Mouse (Mus musculus): Measurements from ENCODE around the gene Gria3.

Gene Gria3

GRCm38 (mm10) chrX:41400058-41400904 lies at the start of gene Gria3:
Gria3 (plus strand) TSS chrX:41400854.
- DNase-seq (ENCODE audit: low spot score), result no peak

GRCm38 (mm10) chrX:41387086-41387485 lies 13.6 kb upstream of the Gria3 start:
- DNase-seq (ENCODE audit: low spot score), result no peak

DNA sequence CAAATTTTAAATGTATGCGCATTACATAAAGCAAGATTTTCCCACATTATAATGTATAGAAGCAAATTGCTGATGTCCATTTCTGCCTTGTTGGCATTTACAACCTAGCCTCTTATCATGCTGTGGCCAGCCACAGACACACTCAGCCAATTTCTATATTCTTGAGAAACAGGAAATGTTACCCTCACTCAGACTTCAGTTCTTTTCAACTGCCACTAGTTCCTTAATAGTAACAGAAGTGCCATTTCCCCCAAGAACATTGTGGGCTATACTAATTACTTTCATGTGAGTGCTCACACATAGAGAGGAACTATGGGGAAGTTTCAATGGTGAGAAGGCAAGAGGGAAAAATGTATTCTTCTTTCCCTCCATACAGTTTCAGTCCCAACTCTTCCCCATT lies 11.6 kb upstream of the Gria3 start:
- DNase-seq (ENCODE audit: low spot score), result no peak

DNA sequence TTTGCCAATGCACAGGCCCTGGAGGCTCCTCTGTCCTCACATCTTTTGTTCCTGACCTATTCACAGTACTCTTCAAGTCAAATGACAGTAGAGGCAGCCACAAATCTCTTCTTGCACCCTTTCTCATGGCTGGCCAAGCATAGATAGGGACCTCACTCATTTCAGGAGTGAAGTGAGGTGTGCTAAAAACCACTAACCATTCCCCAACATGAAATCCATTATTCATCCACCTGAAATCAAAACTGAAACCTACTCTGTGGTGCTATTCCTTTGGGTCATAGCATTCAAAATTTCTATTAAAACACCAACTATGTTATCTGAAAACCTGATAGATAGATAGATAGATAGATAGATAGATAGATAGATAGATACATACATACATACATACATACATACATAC lies 2.2 kb upstream of the Gria3 start:
- DNase-seq (ENCODE audit: low spot score), result no peak

DNA sequence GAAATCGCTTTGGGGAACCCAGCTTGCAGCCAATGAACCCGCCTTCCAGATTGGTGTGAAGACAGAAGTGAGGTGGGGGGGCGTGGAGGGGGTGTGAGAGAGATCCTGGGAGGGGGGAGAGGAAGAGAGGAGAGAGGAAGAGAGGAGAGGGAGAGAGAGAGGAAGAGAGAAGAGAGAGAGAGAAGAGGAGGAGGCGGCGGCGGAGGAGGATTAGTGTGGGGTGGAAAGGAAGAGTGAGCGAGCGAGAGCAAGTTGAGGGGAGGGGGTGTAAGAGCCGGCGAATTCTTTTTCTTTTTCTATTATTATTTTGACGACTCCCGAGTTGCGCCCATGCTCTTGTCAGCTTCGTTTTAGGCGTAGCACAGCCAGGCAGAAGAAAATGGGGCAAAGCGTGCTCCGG lies 532 bp downstream of the Gria3 start:
- no peak for DNase-seq (ENCODE audit: low spot score)

DNA sequence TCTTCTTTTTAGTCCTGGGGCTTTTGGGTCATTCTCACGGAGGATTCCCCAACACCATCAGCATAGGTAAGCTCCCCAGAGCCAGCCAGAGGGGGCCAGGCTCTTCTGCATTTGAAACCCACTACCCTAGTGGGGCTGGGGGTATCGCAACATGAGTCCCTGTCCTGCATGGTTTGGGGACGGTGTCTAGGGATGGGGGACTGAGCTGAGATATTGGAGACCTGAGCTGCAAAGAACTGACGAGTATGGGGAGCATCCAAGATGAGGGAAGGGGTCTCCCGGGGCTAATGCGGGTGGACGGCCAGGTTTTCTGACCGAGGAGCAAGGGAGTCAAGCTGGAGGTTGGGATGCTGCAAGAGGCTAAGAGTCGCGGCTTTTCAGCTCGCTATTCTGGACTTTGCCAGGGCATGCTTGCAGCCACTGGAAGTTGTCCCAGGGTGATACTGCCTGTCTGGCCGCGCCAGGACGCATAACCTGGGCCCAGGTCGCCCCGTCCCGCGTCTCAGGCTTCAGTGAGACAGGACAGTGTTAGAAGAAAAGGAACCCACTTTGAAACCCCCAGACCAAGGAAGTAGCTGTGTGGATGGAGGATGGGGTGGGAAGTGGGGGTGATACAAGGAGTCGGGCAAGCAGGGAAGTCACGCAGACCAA lies 1.1 kb downstream of the Gria3 start:
- no peak for DNase-seq (ENCODE audit: low spot score)

GRCm38 (mm10) chrX:41402656-41403055 lies 2.0 kb downstream of the Gria3 start:
- no peak for DNase-seq (ENCODE audit: low spot score)

- DNase-seq (ENCODE audit: low spot score), result no peak
These were observed 5.6 kb downstream of the Gria3 start for GRCm38 (mm10) chrX:41406288-41406687.

DNA sequence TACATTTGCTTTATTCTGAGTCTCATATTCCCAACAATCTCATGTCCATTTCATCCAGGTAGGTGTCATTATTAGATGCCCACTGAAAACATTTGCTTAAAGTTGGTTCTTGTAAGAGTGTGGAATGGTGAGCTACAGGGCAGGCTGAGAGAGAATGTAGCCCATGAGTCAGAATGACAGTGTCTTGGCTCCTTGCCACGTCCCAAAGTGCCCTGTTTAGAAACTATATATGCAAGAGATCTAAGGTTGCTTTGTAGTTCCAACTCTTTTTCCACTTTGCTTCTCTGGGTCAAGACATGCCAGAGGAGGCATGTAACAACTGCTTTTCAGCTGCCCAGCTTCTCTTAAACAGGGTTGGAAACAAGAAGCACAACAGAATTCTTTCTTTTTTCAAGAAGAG lies 9.1 kb downstream of the Gria3 start:
- no peak for DNase-seq (ENCODE audit: low spot score)

GRCm38 (mm10) chrX:41425651-41426050 lies 25.0 kb downstream of the Gria3 start:
- no peak for DNase-seq (ENCODE audit: low spot score)

GRCm38 (mm10) chrX:41428011-41428410 lies 27.4 kb downstream of the Gria3 start:
- no peak for DNase-seq (ENCODE audit: low spot score)

GRCm38 (mm10) chrX:41435541-41435940 lies 34.9 kb downstream of the Gria3 start:
- no peak for DNase-seq (ENCODE audit: low spot score)

GRCm38 (mm10) chrX:41438841-41439240 lies 38.2 kb downstream of the Gria3 start:
- DNase-seq (ENCODE audit: low spot score), result no peak

DNA sequence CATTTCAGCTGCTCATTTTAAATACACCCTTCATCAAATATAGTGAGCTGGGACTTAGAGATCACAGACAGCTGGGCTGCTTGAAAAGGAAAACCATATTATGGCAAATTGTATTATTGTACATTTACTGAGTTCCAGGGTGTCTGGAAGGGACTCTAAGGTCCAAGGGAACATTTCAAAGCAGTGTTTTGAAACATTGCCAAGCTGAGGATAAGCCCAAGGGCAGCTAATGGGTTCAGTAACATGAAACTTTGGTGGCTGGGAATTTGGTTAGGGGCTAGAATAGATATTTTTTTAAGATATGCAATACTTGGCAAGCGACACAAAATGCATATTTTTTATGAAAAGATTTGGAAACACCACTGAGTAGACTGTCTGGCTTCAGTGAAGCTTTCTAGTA lies 48.2 kb downstream of the Gria3 start:
- DNase-seq (ENCODE audit: low spot score), result no peak

DNA sequence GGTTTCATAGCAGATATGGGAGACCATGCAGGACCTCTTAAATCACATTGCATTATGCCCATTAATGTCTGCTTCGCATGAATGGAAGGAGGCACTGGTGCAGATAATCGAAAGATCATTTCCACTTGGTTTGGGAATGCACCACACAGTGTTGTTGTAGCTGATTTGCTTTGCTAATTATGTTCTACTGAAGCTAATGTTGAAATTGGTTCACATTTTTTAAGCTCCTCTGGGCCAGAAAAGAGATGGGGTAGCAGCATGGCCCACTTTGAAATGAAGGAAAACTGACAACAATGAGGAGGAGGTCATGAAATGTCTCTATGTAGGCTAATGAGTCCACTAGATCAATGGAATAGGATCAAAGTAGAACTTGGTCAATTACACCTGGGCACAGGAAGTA lies 76.8 kb downstream of the Gria3 start:
- no peak for DNase-seq (ENCODE audit: low spot score)

GRCm38 (mm10) chrX:41496528-41496927 lies 95.9 kb downstream of the Gria3 start:
- no peak for DNase-seq (ENCODE audit: low spot score)

GRCm38 (mm10) chrX:41505371-41505770 lies 104.7 kb downstream of the Gria3 start:
- no peak for DNase-seq (ENCODE audit: low spot score)

DNA sequence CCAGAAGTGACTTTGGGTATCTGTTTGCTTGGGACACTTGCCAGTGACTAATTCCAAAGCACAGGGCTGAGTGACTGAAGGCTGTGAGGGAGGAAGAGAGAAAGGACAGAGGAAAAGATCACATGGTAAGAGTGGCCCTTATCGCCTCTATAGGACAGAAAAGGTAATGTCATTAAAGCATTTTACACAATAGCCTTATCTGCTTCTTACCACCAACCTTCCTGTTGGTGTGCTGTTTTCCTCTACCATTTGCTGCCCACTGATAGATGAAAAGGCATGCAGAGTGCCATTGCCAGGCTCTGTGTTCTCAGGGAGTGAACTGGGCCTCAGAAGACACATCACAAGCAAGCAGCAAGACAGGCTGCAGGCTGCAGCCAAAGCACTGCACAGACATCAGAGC lies 107.3 kb downstream of the Gria3 start:
- no peak for DNase-seq (ENCODE audit: low spot score)

GRCm38 (mm10) chrX:41514982-41515381 lies 114.3 kb downstream of the Gria3 start:
- DNase-seq (ENCODE audit: low spot score), result no peak

DNA sequence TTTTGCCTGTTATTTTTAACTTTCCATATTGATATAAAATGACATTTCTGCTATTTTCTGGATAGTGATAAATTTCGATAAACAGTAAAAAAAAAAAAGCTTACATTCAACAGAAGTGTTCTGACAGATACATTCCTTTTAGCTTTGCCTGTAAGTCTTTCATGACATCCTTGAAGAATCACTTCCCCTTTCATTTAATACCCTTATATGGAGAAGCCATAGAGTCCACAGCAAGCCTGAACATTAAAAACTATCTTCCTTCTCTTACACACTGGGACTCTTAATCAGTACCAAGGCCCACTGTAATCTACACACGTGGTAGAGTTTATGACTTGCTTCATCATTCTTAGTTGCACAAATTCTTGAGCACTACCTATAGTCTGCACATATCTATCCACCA lies 131.9 kb downstream of the Gria3 start:
- DNase-seq (ENCODE audit: low spot score), result no peak

- no peak for DNase-seq (ENCODE audit: low spot score)
These were observed 135.2 kb downstream of the Gria3 start for GRCm38 (mm10) chrX:41535886-41536285.

GRCm38 (mm10) chrX:41562296-41563060 lies 161.8 kb downstream of the Gria3 start:
- no peak for DNase-seq (ENCODE audit: low spot score)

GRCm38 (mm10) chrX:41564898-41565297 lies 164.2 kb downstream of the Gria3 start:
- no peak for DNase-seq (ENCODE audit: low spot score)
